Mouse (Mus musculus): ENCODE results near the gene Gabbr2. TPM values are rescaled to one million over a fixed set of nuclear protein-coding genes. Genes with fewer than 3 reads are reported as not detected.
A peak's percentile ranks its signal among the peaks of the same experiment; 100 is the strongest.

Gabbr2 gene
- polyA plus RNA-seq, 1 experiment from 2014 or later, result 0.17 TPM

GRCm38 (mm10) chr4:46790609-46791267 is 200.9 kb downstream of the Gabbr2 start:
- no peak for ATAC-seq
- H3K4me3 ChIP-seq (ENCODE audit: low read length), result no peak overlapping the region
- no peak overlapping the region for H3K4me2 ChIP-seq (ENCODE audit: low read depth, low read length)
- H3K27ac ChIP-seq (ENCODE audit: low read length), result no peak overlapping the region
- H3K9ac ChIP-seq (ENCODE audit: low read depth, low read length), result no peak overlapping the region
- H3K9me3 ChIP-seq (ENCODE audit: control insufficient read depth, low read length), result no peaks in the 10 kb centered on the region
- WGBS, result 46% methylated on average over 9 of the region's 9 CpGs
- no peaks in the 10 kb centered on the region for H3K4me1 ChIP-seq (ENCODE audit: control insufficient read depth, insufficient read depth, low read length)
- no peaks in the 10 kb centered on the region for H3K27me3 ChIP-seq (replicated peaks; ENCODE audit: control insufficient read depth, insufficient read depth, low read length)
- no peaks in the 10 kb centered on the region for H3K36me3 ChIP-seq (ENCODE audit: control insufficient read depth, insufficient read depth, low read length)

GRCm38 (mm10) chr4:46784430-46785049 is 207.1 kb downstream of the Gabbr2 start:
- Histone ChIP-seq H3K27me3 (replicated peaks; ENCODE audit: control insufficient read depth, insufficient read depth, low read length) (no peaks in the 10 kb centered on the region), H3K4me1 (ENCODE audit: control insufficient read depth, insufficient read depth, low read length) (no peaks in the 10 kb centered on the region), H3K9me3 (ENCODE audit: control insufficient read depth, low read length) (no peaks in the 10 kb centered on the region), H3K27ac (ENCODE audit: low read length) (no peak overlapping the region), H3K4me3 (ENCODE audit: low read length) (no peak overlapping the region), H3K36me3 (ENCODE audit: control insufficient read depth, insufficient read depth, low read length) (no peaks in the 10 kb centered on the region), H3K9ac (ENCODE audit: low read depth, low read length) (no peak overlapping the region), H3K4me2 (ENCODE audit: low read depth, low read length) (no peak overlapping the region)
- ATAC-seq, result no peak
- WGBS, result 84% methylated on average over 14 of the region's 14 CpGs

GRCm38 (mm10) chr4:46781109-46781508 is 210.6 kb downstream of the Gabbr2 start:
- Histone ChIP-seq H3K9me3 (ENCODE audit: control insufficient read depth, low read length) (no peaks in the 10 kb centered on the region), H3K27me3 (replicated peaks; ENCODE audit: control insufficient read depth, insufficient read depth, low read length) (no peaks in the 10 kb centered on the region), H3K4me3 (ENCODE audit: low read length) (no peak overlapping the region), H3K27ac (ENCODE audit: low read length) (no peak overlapping the region), H3K4me1 (ENCODE audit: control insufficient read depth, insufficient read depth, low read length) (no peaks in the 10 kb centered on the region), H3K9ac (ENCODE audit: low read depth, low read length) (no peak overlapping the region), H3K4me2 (ENCODE audit: low read depth, low read length) (no peak overlapping the region), H3K36me3 (ENCODE audit: control insufficient read depth, insufficient read depth, low read length) (no peaks in the 10 kb centered on the region)
- 63% methylated on average over 6 of the region's 6 CpGs for WGBS
- ATAC-seq, result no peak

GRCm38 (mm10) chr4:46775959-46776358 is 215.7 kb downstream of the Gabbr2 start:
- 70% methylated on average over 5 of the region's 5 CpGs for WGBS
- no peak for ATAC-seq
- H3K36me3 ChIP-seq (ENCODE audit: control insufficient read depth, insufficient read depth, low read length), result no peaks in the 10 kb centered on the region
- H3K9ac ChIP-seq (ENCODE audit: low read depth, low read length), result no peak overlapping the region
- H3K27me3 ChIP-seq (replicated peaks; ENCODE audit: control insufficient read depth, insufficient read depth, low read length), result no peaks in the 10 kb centered on the region
- H3K4me2 ChIP-seq (ENCODE audit: low read depth, low read length), result no peak overlapping the region
- no peaks in the 10 kb centered on the region for H3K4me1 ChIP-seq (ENCODE audit: control insufficient read depth, insufficient read depth, low read length)
- H3K27ac ChIP-seq (ENCODE audit: low read length), result no peak overlapping the region
- no peak overlapping the region for H3K4me3 ChIP-seq (ENCODE audit: low read length)
- no peaks in the 10 kb centered on the region for H3K9me3 ChIP-seq (ENCODE audit: control insufficient read depth, low read length)

GRCm38 (mm10) chr4:46774652-46775051 is 217.0 kb downstream of the Gabbr2 start:
- ATAC-seq, result peak; percentile 74
- no peak overlapping the region for H3K4me3 ChIP-seq (ENCODE audit: low read length)
- H3K36me3 ChIP-seq (ENCODE audit: control insufficient read depth, insufficient read depth, low read length), result no peaks in the 10 kb centered on the region
- no peak overlapping the region for H3K27ac ChIP-seq (ENCODE audit: low read length)
- no peak overlapping the region for H3K9ac ChIP-seq (ENCODE audit: low read depth, low read length)
- 18% methylated on average over 14 of the region's 14 CpGs for WGBS
- H3K4me2 ChIP-seq (ENCODE audit: low read depth, low read length), result 0 out of 2 replicates have a peak overlapping the region, but pooled peaks have one; percentile 7
- no peaks in the 10 kb centered on the region for H3K4me1 ChIP-seq (ENCODE audit: control insufficient read depth, insufficient read depth, low read length)
- no peaks in the 10 kb centered on the region for H3K27me3 ChIP-seq (replicated peaks; ENCODE audit: control insufficient read depth, insufficient read depth, low read length)
- H3K9me3 ChIP-seq (ENCODE audit: control insufficient read depth, low read length), result no peaks in the 10 kb centered on the region

GRCm38 (mm10) chr4:46773243-46773642 is 218.4 kb downstream of the Gabbr2 start:
- H3K4me1 ChIP-seq (ENCODE audit: control insufficient read depth, insufficient read depth, low read length), result no peaks in the 10 kb centered on the region
- WGBS, result 85% methylated on average over 3 of the region's 3 CpGs

GRCm38 (mm10) chr4:46772591-46772990 is 219.1 kb downstream of the Gabbr2 start:
- no peak overlapping the region for H3K4me3 ChIP-seq (ENCODE audit: low read length)

More at GRCm38 (mm10) chr4:46773243-46773642, 218.4 kb downstream of the Gabbr2 start:
- Histone ChIP-seq H3K9me3 (ENCODE audit: control insufficient read depth, low read length) (no peaks in the 10 kb centered on the region), H3K4me3 (ENCODE audit: low read length) (no peak overlapping the region), H3K27ac (ENCODE audit: low read length) (no peak overlapping the region), H3K4me2 (ENCODE audit: low read depth, low read length) (no peak overlapping the region), H3K9ac (ENCODE audit: low read depth, low read length) (no peak overlapping the region), H3K27me3 (replicated peaks; ENCODE audit: control insufficient read depth, insufficient read depth, low read length) (no peaks in the 10 kb centered on the region), H3K36me3 (ENCODE audit: control insufficient read depth, insufficient read depth, low read length) (no peaks in the 10 kb centered on the region)
- no peak for ATAC-seq

GRCm38 (mm10) chr4:46771116-46771515 is 220.6 kb downstream of the Gabbr2 start:
- Histone ChIP-seq H3K9ac (ENCODE audit: low read depth, low read length) (no peak overlapping the region), H3K27me3 (replicated peaks; ENCODE audit: control insufficient read depth, insufficient read depth, low read length) (no peaks in the 10 kb centered on the region), H3K4me1 (ENCODE audit: control insufficient read depth, insufficient read depth, low read length) (no peaks in the 10 kb centered on the region), H3K27ac (ENCODE audit: low read length) (no peak overlapping the region), H3K9me3 (ENCODE audit: control insufficient read depth, low read length) (no peaks in the 10 kb centered on the region), H3K36me3 (ENCODE audit: control insufficient read depth, insufficient read depth, low read length) (no peaks in the 10 kb centered on the region), H3K4me3 (ENCODE audit: low read length) (no peak overlapping the region), H3K4me2 (ENCODE audit: low read depth, low read length) (no peak overlapping the region)
- no peak for ATAC-seq
- 83% methylated on average over 12 of the region's 12 CpGs for WGBS

More at GRCm38 (mm10) chr4:46772591-46772990, 219.1 kb downstream of the Gabbr2 start:
- Histone ChIP-seq H3K27ac (ENCODE audit: low read length) (no peak overlapping the region), H3K4me2 (ENCODE audit: low read depth, low read length) (no peak overlapping the region), H3K27me3 (replicated peaks; ENCODE audit: control insufficient read depth, insufficient read depth, low read length) (no peaks in the 10 kb centered on the region), H3K9ac (ENCODE audit: low read depth, low read length) (no peak overlapping the region), H3K36me3 (ENCODE audit: control insufficient read depth, insufficient read depth, low read length) (no peaks in the 10 kb centered on the region), H3K4me1 (ENCODE audit: control insufficient read depth, insufficient read depth, low read length) (no peaks in the 10 kb centered on the region), H3K9me3 (ENCODE audit: control insufficient read depth, low read length) (no peaks in the 10 kb centered on the region)
- no peak for ATAC-seq
- 86% methylated on average over 2 of the region's 2 CpGs for WGBS

- H3K4me3 ChIP-seq (ENCODE audit: low read length), result no peak overlapping the region
- ATAC-seq, result no peak
- no peaks in the 10 kb centered on the region for H3K9me3 ChIP-seq (ENCODE audit: control insufficient read depth, low read length)
- no peak overlapping the region for H3K4me2 ChIP-seq (ENCODE audit: low read depth, low read length)
- H3K9ac ChIP-seq (ENCODE audit: low read depth, low read length), result no peak overlapping the region
- H3K4me1 ChIP-seq (ENCODE audit: control insufficient read depth, insufficient read depth, low read length), result no peaks in the 10 kb centered on the region
- 81% methylated on average over 2 of the region's 2 CpGs for whole genome bisulfite sequencing
- no peaks in the 10 kb centered on the region for H3K27me3 ChIP-seq (replicated peaks; ENCODE audit: control insufficient read depth, insufficient read depth, low read length)
- no peaks in the 10 kb centered on the region for H3K36me3 ChIP-seq (ENCODE audit: control insufficient read depth, insufficient read depth, low read length)
- no peak overlapping the region for H3K27ac ChIP-seq (ENCODE audit: low read length)
These were observed 221.0 kb downstream of the Gabbr2 start for GRCm38 (mm10) chr4:46770635-46771034.
